Mouse (Mus musculus) embryonic fibroblast, embryonic 13.5 days (primary cell): ENCODE data around the gene Myod1. TPM values are rescaled to one million over a fixed set of nuclear protein-coding genes. Genes with fewer than 3 reads are reported as not detected.

ENCODE experiments used
- H3K27ac ChIP-seq: 2 replicates; pipeline ENCODE4 v1.5.1; 2012; ENCODE audit warnings: low read length, control low read depth, inconsistent platforms; ENCODE audit not compliant: insufficient read depth
- H3K4me1 ChIP-seq: 2 replicates; pipeline ENCODE4 v1.6.1; 2011; ENCODE audit warnings: low read length; ENCODE audit not compliant: control insufficient read depth, insufficient read depth
- H3K4me3 ChIP-seq: 2 replicates; pipeline ENCODE4 v1.5.1; 2011; ENCODE audit warnings: mild to moderate bottlenecking, control low read depth, low read length; ENCODE audit not compliant: insufficient read depth
- CTCF ChIP-seq: IDR thresholded peaks from 2 replicates; pipeline ENCODE4 v1.5.1; 2011; ENCODE audit warnings: mild to moderate bottlenecking, control low read depth, low read length, moderate library complexity, borderline replicate concordance; ENCODE audit not compliant: insufficient read depth
- POLR2A ChIP-seq: IDR thresholded peaks from 2 replicates; pipeline ENCODE4 v1.6.1; 2011; ENCODE audit warnings: low read depth, mild to moderate bottlenecking, control low read depth, low read length, moderate library complexity
- polyA plus RNA-seq: library from polyadenylated mRNA; stranded (reverse); fragments of >200 nt; gene quantifications from 2 replicates; pipeline ENCODE4 v1.2.4, GENCODE M21; 2011; ENCODE audit warnings: low read depth; ENCODE audit not compliant: missing spikeins, insufficient read length

Gene Myod1
- polyA plus RNA-seq, 1 experiment: not detected

GRCm38 (mm10) chr7:46410727-46411126, 34.5 kb downstream of the Myod1 start:
- TF ChIP-seq POLR2A: no peak
- no peak for TF ChIP-seq CTCF
- no peaks in the 10 kb centered on the region for H3K4me1 ChIP-seq
- no peak overlapping the region for H3K4me3 ChIP-seq
- H3K27ac ChIP-seq: no peak overlapping the region

- Histone ChIP-seq H3K27ac (no peak overlapping the region), H3K4me3 (no peak overlapping the region)
Observed at GRCm38 (mm10) chr7:46412823-46413222, 36.5 kb downstream of the Myod1 start.

GRCm38 (mm10) chr7:46413959-46414725, 37.9 kb downstream of the Myod1 start:
- Histone ChIP-seq H3K27ac (no peak overlapping the region), H3K4me3 (no peak overlapping the region), H3K4me1 (no peaks in the 10 kb centered on the region)
- no peak for TF ChIP-seq POLR2A
- TF ChIP-seq CTCF: no peak

More at GRCm38 (mm10) chr7:46412823-46413222, 36.5 kb downstream of the Myod1 start:
- no peaks in the 10 kb centered on the region for H3K4me1 ChIP-seq
- TF ChIP-seq POLR2A (no peak), CTCF (no peak)

- TF ChIP-seq CTCF: no peak
- no peak for TF ChIP-seq POLR2A
- H3K27ac ChIP-seq: no peak overlapping the region
- H3K4me3 ChIP-seq: no peak overlapping the region
- H3K4me1 ChIP-seq: no peaks in the 10 kb centered on the region
Observed at GRCm38 (mm10) chr7:46415818-46416425, 39.6 kb downstream of the Myod1 start.

GRCm38 (mm10) chr7:46417467-46417866, 41.2 kb downstream of the Myod1 start:
- H3K4me3 ChIP-seq: no peak overlapping the region
- no peak overlapping the region for H3K27ac ChIP-seq
- H3K4me1 ChIP-seq: no peaks in the 10 kb centered on the region
- TF ChIP-seq POLR2A (no peak), CTCF (no peak)

- no peak overlapping the region for H3K4me3 ChIP-seq
- TF ChIP-seq POLR2A: no peak
- no peak overlapping the region for H3K27ac ChIP-seq
- H3K4me1 ChIP-seq: no peaks in the 10 kb centered on the region
Observed at GRCm38 (mm10) chr7:46418102-46418622, 41.9 kb downstream of the Myod1 start.

GRCm38 (mm10) chr7:46421535-46421934, 45.3 kb downstream of the Myod1 start:
- H3K27ac ChIP-seq: no peak overlapping the region
- H3K4me1 ChIP-seq: no peaks in the 10 kb centered on the region
- TF ChIP-seq POLR2A (no peak), CTCF (no peak)
- H3K4me3 ChIP-seq: no peak overlapping the region

- Histone ChIP-seq H3K4me1 (no peaks in the 10 kb centered on the region), H3K4me3 (no peak overlapping the region), H3K27ac (no peak overlapping the region)
- no peak for TF ChIP-seq CTCF
- TF ChIP-seq POLR2A: no peak
Observed at GRCm38 (mm10) chr7:46422052-46422763, 45.9 kb downstream of the Myod1 start.

GRCm38 (mm10) chr7:46422764-46423412, 46.6 kb downstream of the Myod1 start:
- Histone ChIP-seq H3K27ac (no peak overlapping the region), H3K4me3 (no peak overlapping the region), H3K4me1 (no peaks in the 10 kb centered on the region)
- no peak for TF ChIP-seq POLR2A
- TF ChIP-seq CTCF: peak; percentile 52
